Mouse (Mus musculus) embryo, embryonic 10.5 days (tissue): ENCODE measurements around the gene Vmn1r137.
"Not testable (repeated sequence)": the region's sequence is repeated elsewhere in the genome, so short reads cannot be mapped to it uniquely, and the experiment has no call there.

Source experiments
- DNase-seq: peaks from one replicate; pipeline ENCODE4 v3.0.0-alpha.2; 2015; ENCODE audit warnings: low spot score

Gene Vmn1r137

GRCm38 (mm10) chr7:21994287-21994686 lies at the start of gene Vmn1r137:
TSS of gene Vmn1r137 (plus strand) at chr7:21994587.
- not testable (repeated sequence) for DNase-seq

GRCm38 (mm10) chr7:22028797-22029196 lies 34.4 kb downstream of the Vmn1r137 start, which contains the start of gene Vmn1r138:
TSS of gene Vmn1r138 (minus strand) at chr7:22028897.
- not testable (repeated sequence) for DNase-seq
